Mouse (Mus musculus): ENCODE measurements around the gene Vars.
"Not testable (repeated sequence)": the region's sequence is repeated elsewhere in the genome, so short reads cannot be mapped to it uniquely, and the experiment has no call there.

Vars gene

DNA sequence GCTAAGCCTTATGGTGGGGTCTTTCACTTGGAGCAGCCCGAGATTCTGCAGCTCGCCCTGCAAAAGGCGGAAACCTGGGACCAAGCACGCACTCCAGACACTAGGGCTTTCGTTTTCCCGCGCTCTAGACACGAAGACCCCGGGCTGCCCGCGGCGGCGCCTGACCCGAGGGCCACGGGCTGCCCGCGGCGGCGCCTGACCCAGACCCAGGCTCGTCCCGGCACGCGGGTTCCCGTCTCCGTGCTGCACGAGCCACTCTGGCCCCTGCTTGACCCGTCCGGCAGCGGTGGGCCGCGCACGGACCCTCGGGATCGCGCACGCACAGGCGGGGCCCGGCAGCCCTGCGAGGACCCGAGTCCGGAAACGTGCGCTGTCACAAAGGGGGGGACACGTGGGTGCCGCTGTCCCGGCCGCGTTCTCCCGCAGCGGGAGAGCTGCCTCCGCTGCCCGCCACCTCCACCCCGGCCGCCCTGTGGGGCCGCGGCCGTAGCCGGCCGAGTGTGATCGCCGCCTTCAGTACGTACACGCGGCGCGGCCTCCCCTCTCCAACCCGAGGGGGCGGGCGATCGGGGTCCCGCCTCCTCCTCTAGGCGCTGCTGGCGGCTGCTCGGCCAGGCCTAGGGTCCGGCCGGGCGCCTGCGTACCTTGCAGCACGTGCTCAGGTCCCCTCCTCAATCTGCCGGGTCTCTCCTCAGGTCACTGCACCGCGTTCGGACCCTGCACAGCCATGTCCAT lies at the start of gene Vars:
Gene Vars (plus strand): TSS at position 271 of the 735 bp plus-strand sequence.
- DNase-seq (ENCODE audit: low read depth, low spot score): peak; percentile 86

DNA sequence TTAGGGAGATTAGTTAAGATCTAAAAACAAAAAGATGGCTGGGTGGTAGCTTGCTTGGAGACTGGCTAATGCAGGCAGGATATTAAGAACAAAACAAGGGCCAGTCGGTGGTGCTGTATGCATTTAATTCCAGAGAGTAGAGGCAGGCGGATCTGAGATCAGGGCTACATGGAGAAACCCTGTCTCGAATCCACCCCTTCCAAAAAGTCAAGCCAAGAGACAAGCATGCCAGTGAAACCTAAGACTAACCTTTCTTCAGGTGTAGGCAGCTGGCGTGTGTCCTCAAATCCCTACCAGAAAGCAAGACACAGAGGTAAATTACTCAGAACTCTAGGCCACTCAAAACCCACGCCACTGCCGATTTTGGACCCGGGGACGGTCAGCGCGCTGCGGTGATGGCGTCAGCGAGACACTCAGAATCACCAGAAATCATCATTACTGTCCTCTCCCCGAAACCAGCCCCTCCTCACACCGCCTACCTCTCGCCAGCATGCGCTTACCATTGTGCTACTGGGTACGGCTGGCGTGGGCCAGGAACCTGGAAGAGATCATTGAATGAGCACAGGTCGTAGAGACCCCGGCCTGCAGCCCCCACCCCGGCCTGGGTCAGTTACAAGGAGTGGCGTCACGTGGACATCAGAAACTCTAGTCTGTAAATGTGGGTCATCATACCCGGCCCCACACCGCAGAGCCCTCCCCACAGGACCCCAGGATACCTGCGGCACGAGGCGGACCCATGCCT lies 49.0 kb upstream of the Vars start:
- DNase-seq (ENCODE audit: low read depth, low spot score): peak; percentile 53

DNA sequence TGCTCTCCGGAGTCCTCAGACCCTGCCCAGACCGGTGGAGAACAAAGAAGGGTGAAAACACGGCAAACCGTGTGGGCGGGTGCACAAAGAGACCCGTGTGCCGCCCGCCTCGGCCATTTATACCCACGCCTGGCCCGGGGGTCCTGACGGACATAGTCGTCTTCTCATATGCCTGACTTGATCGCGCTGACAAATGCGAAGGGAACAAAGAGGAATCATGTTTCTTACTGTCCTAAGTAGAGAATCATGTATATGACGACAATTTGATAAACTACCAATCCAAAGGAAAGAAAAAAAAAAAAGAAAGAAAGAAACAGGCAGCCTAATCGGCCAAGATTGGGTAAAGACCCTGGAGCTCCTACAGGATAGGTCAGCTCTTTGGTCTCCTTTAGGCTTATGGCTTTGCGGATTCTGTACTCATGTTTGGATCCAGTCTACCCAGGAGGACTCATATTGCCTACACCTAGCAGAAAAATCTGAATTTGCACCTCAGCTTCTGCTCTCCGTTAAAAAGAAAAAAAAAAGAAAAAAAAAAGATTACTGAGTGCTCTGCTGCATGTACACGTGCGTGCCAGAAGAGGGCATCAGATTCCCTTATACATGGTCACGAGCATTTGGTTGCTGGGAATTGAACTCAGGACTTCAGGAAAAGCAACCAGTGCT lies 48.3 kb upstream of the Vars start:
- DNase-seq (ENCODE audit: low read depth, low spot score): peak; percentile 85

DNA sequence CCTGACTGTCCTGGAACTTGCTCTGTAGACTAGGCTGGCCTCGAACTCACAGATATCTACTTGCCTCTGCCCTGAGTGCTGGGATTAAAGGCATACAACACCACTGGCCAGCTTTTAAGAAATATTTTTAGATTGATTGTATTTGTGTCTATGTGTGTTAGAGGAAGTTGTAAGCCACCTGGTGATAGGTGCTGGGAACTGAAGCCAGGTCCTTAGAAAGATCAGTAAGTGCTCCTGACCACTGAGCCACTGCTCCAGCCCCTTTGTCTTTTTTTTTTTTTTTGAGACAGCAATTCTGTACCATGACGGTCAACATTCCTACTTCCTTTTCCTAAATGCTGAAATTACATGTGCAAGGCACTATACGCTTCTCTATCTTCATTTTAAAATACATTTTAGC lies 47.5 kb upstream of the Vars start:
- DNase-seq (ENCODE audit: low read depth, low spot score): no peak

DNA sequence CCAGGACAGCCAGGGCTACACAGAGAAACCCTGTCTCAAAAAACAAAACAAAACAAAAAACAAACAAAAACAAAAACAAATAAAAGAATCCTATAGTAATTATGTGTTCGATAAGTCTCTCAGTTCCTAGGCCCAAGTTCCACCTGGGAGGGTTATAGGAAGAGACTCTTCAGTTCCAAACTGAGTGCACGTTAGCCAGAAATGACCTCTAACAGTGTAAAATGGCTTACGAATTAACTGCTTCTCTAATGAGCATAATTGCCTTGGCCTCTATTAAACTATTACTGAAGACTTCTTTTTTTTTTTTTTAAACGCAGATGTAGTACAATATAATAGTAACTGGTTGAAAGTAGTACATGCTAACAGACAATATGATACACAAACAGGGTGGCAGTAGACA lies 46.9 kb upstream of the Vars start:
- DNase-seq (ENCODE audit: low read depth, low spot score): no peak

DNA sequence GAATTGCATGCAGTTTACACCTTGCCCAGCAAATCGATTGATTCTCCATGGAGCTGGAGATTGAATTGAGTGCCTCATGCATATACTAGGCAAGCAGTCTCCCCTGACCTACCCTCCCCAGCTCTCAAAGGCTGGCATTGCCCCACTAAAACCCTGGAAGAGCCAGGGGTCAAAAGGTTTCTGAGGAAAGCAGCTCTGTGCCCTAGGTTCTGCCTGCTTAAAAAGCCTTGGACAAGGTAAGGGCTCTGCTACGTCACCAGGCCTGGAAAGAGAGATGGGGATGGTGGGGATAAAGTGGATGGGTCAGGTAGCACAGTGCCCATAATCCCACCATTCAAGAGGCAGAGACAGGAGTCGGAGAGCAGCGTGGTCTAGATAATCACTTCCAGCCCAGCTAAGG lies 46.0 kb upstream of the Vars start:
- DNase-seq (ENCODE audit: low read depth, low spot score): no peak

DNA sequence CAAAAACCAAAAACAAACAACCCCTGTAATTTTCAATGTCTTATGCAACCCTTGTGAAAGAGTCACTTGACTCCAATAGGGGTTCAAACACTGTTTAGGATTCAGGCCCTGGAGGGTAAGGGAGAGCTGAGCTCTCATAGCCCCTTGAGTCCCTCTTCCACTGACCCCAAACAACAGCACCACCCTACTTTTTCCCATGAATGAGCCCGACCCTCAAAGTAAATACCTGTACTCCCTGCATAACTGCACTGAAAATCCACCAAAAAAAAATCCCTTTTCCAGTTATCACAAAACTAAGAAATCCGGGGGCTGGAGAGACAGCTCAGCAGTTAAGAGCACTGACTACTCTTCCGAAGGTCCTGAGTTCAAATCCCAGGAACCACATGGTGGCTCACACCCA lies 44.9 kb upstream of the Vars start:
- no peak for DNase-seq (ENCODE audit: low read depth, low spot score)

DNA sequence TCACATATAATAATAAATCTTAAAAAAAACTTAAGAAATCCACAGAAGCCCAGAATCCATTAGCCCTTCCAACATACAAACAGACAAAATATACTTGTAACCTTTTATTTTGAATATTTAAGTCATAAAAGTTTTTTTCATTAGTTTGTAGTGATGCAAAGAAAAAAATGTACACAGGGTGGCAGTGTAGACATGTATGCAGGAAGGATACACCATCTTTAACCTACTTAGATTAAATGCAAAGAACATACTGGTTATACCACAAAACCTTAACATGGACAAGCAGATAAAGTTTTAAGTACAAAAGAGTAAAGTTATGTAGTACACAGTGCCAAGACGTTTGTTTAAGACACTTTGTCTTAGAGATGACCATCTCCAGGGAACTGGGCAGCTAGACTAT lies 44.4 kb upstream of the Vars start:
- no peak for DNase-seq (ENCODE audit: low read depth, low spot score)

DNA sequence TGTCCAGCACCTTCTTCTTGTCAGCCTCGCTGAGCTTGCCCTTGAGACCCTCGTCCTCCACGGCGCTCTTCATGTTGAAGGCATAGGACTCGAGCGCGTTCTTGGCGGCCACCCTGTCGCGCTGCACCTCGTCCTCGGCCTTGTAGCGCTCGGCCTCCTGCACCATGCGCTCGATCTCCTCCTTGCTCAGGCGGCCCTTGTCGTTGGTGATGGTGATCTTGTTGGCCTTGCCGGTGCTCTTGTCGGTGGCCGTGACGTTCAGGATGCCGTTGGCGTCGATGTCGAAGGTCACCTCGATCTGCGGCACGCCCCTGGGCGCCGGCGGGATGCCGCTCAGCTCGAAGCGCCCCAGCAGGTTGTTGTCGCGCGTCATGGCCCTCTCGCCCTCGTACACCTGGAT lies 43.5 kb upstream of the Vars start:
- DNase-seq (ENCODE audit: low read depth, low spot score): not testable (repeated sequence)

DNA sequence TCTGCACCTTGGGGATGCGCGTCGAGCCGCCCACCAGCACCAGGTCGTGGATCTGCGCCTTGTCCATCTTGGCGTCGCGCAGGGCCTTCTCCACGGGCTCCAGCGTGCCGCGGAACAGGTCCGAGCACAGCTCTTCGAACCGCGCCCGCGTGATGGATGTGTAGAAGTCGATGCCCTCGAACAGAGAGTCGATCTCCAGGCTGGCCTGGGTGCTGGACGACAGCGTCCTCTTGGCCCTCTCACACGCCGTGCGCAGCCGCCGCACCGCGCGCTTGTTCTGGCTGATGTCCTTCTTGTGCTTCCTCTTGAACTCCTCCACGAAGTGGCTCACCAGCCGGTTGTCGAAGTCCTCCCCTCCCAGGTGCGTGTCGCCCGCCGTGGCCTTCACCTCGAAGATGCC lies 42.8 kb upstream of the Vars start:
- not testable (repeated sequence) for DNase-seq (ENCODE audit: low read depth, low spot score)

DNA sequence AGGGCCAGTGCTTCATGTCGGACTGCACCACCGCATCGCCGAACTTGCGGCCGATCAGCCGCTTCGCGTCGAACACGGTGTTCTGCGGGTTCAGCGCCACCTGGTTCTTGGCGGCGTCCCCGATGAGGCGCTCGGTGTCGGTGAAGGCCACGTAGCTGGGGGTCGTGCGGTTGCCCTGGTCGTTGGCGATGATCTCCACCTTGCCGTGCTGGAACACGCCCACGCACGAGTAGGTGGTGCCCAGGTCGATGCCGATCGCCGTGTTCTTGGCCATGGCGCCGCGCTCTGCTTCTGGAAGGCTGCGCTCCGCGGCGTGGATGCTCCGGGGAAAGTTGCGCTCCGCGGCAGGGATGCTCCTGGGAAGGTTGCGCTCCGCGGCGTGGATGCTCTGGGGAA lies 42.1 kb upstream of the Vars start:
- DNase-seq (ENCODE audit: low read depth, low spot score): not testable (repeated sequence)

DNA sequence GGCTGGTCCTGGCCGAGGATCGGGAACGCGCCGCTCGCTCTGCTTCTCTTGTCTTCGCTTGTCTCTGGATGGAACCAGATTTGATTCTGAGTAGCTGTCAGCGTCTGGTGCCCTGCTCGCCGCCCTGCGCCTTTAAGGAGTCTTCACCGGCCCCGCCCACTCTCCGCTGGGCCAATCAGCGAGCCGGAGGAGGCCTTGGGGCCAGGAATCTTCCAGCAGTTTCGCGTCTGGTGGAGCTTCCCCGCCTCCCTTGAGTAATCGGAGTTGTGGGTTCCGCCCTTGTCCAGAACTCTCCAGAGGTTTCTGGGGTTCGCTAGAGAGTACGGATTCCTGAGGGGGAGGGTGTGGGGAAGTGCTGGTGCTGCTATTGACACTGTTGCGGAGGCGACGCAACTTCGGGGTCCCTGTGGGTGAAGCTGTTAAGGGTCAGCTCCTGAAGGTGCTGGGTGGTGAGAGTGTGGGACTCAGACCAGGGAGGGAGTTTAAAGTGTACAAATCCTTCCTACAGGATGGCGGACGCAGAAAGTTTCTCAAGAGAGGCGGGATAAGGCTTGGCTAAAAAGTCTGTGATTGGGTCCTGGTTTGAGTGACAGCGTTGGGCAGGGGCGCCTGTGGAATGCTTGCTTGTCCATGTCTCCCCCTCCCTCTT lies 41.5 kb upstream of the Vars start, which contains the start of gene Hspa1b:
Gene Hspa1b (minus strand): TSS at position 109 of the 649 bp plus-strand sequence.
- DNase-seq (ENCODE audit: low read depth, low spot score): peak; percentile 80

DNA sequence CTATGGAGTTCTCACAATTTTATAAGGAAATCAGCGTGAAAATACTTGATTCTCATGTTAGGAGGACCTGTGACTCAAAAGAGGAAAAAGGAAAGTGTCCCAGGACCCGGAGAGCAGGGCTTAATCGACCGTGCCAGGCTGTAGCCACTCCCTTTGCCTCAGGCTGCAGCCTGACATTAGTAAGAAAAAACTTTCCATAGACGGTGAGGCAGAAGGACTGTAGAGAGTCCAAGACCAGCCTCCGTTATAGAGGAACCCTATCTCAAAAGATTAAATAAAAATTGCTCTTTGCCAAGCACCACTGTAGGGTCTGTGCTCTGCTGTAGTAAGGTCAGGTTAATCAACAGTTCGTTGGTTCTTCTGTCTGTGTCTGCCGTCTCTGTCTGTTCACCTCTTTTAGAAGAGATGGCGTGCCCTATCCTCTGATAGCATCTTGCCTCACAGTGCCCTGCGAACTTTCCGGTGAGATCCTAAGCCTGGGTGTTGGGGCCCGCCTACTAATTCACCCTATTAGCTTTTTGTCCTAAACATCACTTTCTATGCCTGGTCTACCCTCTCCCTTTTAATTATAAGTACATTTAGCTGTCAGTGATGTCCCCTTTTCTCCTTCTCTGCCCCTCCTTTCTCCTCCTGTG lies 40.8 kb upstream of the Vars start:
- no peak for DNase-seq (ENCODE audit: low read depth, low spot score)

DNA sequence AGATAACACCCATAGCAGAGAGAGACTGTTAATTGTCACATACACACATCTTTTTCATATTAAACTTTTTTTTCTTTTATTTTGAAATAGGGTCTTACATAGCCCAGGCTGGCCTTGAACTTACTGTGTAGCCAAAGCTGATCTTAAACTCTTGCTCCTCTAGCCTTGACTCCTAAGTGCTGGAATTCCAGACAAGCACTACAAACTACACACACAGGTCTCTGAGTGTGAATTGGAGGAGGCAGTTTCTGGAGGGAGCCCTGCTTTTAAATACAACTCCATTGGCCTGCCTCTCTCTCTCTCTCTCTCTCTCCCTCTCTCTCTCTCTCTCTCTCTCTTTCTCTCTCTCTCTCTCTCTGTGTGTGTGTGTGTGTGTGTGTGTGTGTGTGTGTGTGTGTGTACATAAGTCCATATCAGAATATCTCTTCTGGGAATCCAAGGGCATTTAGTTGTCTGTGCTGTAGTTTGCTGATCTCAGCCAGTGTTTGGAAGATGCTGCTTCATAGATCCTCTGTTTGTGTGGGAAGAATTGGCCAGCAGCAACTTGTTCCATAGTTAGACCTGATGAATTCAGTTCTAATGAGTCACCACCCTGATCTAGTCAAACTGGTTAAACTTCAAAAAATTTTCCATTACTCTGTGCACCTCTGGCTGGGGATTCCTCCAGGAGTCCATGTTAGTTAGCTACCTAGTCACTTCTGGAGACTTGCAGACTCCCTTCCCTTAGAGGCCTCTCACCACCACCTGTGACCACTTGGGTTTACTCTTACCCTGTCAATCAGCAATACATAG lies 39.9 kb upstream of the Vars start:
- peak; percentile 66 for DNase-seq (ENCODE audit: low read depth, low spot score)

DNA sequence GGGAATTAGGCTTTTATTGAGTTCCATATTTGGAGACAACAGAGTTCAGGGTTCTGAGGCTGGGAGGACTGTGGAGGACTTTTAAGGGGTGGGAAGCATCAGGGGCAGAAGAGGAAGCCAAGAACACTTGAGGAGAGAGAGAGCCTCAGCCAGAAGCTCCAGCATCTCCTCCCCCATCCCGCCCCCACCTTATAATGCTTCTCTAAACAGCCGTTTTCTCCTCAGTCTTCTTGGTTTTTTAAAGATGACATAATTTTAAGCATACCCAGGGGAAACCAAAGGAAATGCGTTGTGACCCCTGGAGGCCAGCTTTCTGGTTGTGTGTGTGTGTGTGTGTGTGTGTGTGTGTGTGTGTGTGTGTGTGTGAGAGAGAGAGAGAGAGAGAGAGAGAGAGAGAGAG lies 38.7 kb upstream of the Vars start:
- peak; percentile 42 for DNase-seq (ENCODE audit: low read depth, low spot score)

DNA sequence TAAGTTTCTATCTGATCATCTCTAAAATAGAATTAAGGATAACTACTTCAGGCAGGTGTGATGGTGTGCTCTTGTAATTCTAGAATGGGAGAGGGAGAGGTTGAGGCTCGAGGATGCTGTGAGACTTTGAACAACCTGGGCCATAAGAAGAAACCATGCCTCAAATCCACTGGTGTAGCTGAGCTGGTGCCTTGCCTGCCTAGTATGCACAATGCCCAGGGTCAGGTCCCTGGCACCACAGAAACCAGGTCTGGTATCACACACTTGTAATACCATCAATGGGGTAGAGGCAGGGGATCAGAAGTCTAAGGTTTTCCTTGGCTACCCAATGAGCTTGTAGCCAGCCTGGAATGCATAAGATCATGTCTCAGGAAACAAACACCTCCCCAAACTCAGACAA lies 37.9 kb upstream of the Vars start:
- no peak for DNase-seq (ENCODE audit: low read depth, low spot score)

DNA sequence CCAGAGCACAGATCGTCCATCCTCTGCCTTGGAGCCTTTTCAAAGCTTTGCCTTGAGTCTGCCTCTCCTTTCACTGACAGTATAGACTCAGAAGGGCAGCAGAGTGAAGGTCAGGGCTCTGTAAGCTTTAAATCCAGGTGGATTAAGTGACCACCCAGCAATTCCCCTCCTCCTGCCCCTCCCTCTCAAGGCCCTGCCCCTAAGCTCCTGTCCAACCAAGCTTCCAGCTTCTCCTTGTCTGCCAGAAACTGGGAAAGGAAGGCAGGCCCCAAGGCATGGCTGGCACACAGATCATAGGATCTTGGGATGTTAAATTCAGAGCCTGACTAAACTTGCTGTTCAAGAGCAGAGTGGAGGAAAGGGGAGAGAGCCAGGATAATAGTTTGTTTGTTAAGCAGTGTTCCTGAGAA lies 36.1 kb upstream of the Vars start:
- DNase-seq (ENCODE audit: low read depth, low spot score): no peak

DNA sequence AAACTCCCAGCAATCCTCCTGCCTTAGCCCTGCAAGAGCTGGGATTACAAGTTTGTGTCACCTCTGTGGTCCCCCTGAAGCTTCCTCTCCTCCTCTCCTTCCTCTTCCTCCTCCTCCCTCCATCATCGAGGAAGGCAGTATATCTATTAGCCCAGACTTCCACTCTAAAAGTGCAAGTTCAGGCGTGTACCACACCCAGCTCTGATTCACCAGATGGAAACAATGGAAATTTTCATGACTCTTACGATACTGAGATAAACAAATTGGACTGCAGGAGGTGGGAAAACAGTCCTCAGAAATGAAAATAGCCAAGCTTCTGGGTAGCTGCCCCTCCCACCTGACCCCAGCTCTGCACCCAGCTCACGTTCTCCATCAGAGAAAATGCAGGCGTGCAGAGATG lies 35.2 kb upstream of the Vars start:
- no peak for DNase-seq (ENCODE audit: low read depth, low spot score)

DNA sequence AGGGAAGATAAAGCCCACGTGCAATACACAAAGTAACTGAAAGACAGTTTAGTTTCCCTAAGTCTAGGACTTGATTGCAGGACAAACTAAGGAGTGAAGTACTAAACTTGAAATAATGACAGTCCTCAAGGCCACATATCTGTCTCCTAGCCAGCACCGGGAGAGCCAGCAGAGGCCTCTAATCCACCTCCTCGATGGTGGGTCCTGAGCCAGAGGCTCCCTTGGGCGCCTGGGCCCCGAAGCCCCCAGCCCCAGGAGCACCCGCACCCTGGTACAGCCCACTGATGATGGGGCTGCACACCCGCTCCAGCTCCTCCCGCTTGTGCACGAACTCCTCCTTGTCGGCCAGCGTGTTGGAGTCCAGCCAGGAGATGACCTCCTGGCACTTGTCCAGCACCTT lies 31.0 kb upstream of the Vars start, which contains the start of gene Gm20481:
Gene Gm20481 (plus strand): TSS at position 91 of the 400 bp plus-strand sequence.
- not testable (repeated sequence) for DNase-seq (ENCODE audit: low read depth, low spot score)

DNA sequence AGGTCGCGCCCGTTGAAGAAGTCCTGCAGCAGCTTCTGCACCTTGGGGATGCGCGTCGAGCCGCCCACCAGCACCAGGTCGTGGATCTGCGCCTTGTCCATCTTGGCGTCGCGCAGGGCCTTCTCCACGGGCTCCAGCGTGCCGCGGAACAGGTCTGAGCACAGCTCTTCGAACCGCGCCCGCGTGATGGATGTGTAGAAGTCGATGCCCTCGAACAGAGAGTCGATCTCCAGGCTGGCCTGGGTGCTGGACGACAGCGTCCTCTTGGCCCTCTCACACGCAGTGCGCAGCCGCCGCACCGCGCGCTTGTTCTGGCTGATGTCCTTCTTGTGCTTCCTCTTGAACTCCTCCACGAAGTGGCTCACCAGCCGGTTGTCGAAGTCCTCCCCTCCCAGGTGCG lies 29.9 kb upstream of the Vars start:
- DNase-seq (ENCODE audit: low read depth, low spot score): not testable (repeated sequence)

DNA sequence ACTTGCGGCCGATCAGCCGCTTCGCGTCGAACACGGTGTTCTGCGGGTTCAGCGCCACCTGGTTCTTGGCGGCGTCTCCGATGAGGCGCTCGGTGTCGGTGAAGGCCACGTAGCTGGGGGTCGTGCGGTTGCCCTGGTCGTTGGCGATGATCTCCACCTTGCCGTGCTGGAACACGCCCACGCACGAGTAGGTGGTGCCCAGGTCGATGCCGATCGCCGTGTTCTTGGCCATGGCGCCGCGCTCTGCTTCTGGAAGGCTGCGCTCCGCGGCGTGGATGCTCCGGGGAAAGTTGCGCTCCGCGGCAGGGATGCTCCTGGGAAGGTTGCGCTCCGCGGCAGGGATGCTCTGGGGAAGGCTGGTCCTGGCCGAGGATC lies 29.1 kb upstream of the Vars start:
- DNase-seq (ENCODE audit: low read depth, low spot score): not testable (repeated sequence)

Measured in brain, adult 2 months (tissue).